Mouse (Mus musculus) heart, embryonic 12.5 days (tissue): ENCODE data around the gene Fam163b. TPM values are rescaled to one million over a fixed set of nuclear protein-coding genes. Genes with fewer than 3 reads are reported as not detected.

Experiments used
- ATAC-seq: fragments of 200-750 bp; cut with Nextera tagmentation; 2 replicates; pipeline ENCODE4 v1.8.0; 2017; ENCODE audit warnings: moderate TSS enrichment, moderate library complexity; ENCODE audit not compliant: insufficient number of reproducible peaks, low FRiP score
- H3K27ac ChIP-seq: fragments of 300-500 bp; sonication (generic); 2 replicates; pipeline ENCODE4 v1.5.1; 2016; ENCODE audit warnings: mild to moderate bottlenecking, moderate library complexity; ENCODE audit not compliant: poor library complexity, severe bottlenecking
- H3K27me3 ChIP-seq: fragments of 300-500 bp; sonication (generic); replicated peaks from 2 replicates; pipeline ENCODE4 v1.6.1; 2016; ENCODE audit warnings: mild to moderate bottlenecking, moderate library complexity
- H3K36me3 ChIP-seq: fragments of 300-500 bp; sonication (generic); 2 replicates; pipeline ENCODE4 v1.6.1; 2016; ENCODE audit warnings: mild to moderate bottlenecking, moderate library complexity
- H3K4me1 ChIP-seq: fragments of 300-500 bp; sonication (generic); replicated peaks from 2 replicates; pipeline ENCODE4 v1.6.1; 2016; ENCODE audit warnings: mild to moderate bottlenecking
- H3K4me2 ChIP-seq: fragments of 300-500 bp; sonication (generic); 2 replicates; pipeline ENCODE4 v1.6.1; 2016; ENCODE audit warnings: mild to moderate bottlenecking, moderate library complexity
- H3K4me3 ChIP-seq: fragments of 300-500 bp; sonication (generic); 2 replicates; pipeline ENCODE4 v1.5.1; 2016; ENCODE audit warnings: mild to moderate bottlenecking
- H3K9ac ChIP-seq: fragments of 300-500 bp; sonication (generic); 2 replicates; pipeline ENCODE4 v1.6.1; 2016; ENCODE audit warnings: mild to moderate bottlenecking, moderate library complexity
- H3K9me3 ChIP-seq: fragments of 300-500 bp; sonication (generic); replicated peaks from 2 replicates; pipeline ENCODE4 v1.6.1; 2016; ENCODE audit warnings: mild to moderate bottlenecking, moderate library complexity
- WGBS: fragments of 180-500 bp; shearing (Covaris S2); methylation state at CpG from one replicate; pipeline ENCODE4 v1.1.7; 2016; 5-methylcytosine and 5-hydroxymethylcytosine counted together
- polyA plus RNA-seq: library from polyadenylated mRNA; unstranded; fragments of >200 nt; fragmentation: Nextera tagmentation; extraction: Ambion mirVana; gene quantifications from 2 replicates; pipeline ENCODE4 v1.2.1, GENCODE M21; 2016

Fam163b gene
- polyA plus RNA-seq, 1 experiment from 2014 or later, result 0.56 TPM

DNA sequence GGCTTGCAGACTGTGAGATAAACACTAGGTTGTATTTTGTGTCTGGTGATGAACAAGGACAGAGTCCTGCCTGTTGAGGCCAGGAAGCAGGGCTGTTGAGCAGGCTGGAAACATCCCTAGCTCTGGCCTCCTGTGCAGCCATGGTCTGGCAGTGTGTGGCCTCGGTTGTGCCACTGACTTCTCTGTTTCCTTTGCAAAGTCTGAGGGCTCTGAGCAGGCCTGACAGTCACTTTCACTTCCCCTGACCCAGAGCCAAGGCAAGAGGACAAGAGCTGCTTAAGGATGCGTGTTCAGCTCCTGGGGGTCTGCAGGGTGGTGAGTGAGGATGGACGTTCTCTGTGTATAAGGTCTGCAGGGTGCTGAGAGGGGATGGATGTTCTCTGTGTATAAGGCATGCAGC is 13.3 kb downstream of the Fam163b start:
- H3K4me2 ChIP-seq, result no peak overlapping the region
- H3K27ac ChIP-seq, result no peak overlapping the region
- H3K36me3 ChIP-seq, result no peaks in the 10 kb centered on the region
- no peak overlapping the region for H3K9ac ChIP-seq
- WGBS, result 64% methylated on average over 3 of the region's 3 CpGs
- peaks cover 14% of the 10 kb centered on the region for H3K27me3 ChIP-seq
- no peaks in the 10 kb centered on the region for H3K9me3 ChIP-seq
- H3K4me3 ChIP-seq, result no peak overlapping the region
- no peaks in the 10 kb centered on the region; the same call in 1 of the 2 replicates for H3K4me1 ChIP-seq
- no peak for ATAC-seq

DNA sequence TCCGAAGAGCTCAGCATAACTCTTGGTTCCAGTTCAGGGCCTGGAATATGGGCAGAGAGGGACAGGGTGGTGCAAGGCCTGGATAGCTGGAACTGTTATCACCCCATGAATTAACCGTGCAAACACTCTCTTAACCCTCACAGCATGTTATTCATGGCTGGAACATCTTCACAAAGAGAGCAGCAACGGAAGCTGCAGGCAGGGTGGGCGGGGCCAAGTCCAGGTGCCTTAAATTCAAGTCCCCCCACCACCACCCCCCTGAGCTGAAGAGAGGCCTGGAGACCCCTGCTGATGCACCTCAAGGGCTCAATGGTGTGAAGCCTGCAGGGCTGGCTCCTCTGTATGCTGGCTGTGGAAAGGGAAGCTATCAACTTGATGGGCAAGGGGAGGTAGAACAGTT is 15.8 kb downstream of the Fam163b start:
- ATAC-seq, result no peak

DNA sequence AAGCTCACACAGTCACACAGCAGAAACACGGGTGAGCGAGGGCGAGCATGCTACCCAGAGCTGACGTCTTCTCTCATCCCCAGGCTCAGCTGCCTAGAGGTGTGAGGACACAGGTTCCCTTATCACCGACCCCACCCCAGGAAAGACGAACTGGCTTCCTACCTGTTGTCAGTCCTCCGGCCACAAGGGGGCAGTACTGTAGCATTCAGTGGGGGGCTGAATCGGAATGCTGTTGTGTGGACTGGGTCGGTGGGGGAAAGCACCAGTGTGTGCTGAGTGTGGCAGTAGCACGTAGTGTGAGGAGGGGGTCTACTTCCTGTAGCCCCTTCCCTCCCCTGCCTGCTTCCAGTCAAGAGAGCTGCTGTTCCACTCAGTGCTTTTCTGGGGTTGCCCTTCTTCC is 16.3 kb downstream of the Fam163b start:
- Histone ChIP-seq H3K4me1 (peaks cover 19% of the 10 kb centered on the region), H3K27ac (no peak overlapping the region), H3K9ac (no peak overlapping the region), H3K27me3 (peaks cover 14% of the 10 kb centered on the region), H3K4me3 (no peak overlapping the region), H3K4me2 (no peak overlapping the region), H3K9me3 (no peaks in the 10 kb centered on the region), H3K36me3 (no peaks in the 10 kb centered on the region)
- WGBS, result 26% methylated on average over 10 of the region's 10 CpGs
- no peak for ATAC-seq

More for the DNA sequence above, 15.8 kb downstream of the Fam163b start:
- 55% methylated on average over 4 of the region's 4 CpGs for whole genome bisulfite sequencing
- no peak overlapping the region for H3K4me2 ChIP-seq
- peaks cover 14% of the 10 kb centered on the region for H3K4me1 ChIP-seq
- peaks cover 18% of the 10 kb centered on the region for H3K27me3 ChIP-seq
- H3K36me3 ChIP-seq, result no peaks in the 10 kb centered on the region
- H3K9me3 ChIP-seq, result no peaks in the 10 kb centered on the region
- no peak overlapping the region for H3K27ac ChIP-seq
- H3K4me3 ChIP-seq, result no peak overlapping the region
- H3K9ac ChIP-seq, result no peak overlapping the region

- no peak overlapping the region for H3K4me3 ChIP-seq
- no peak for ATAC-seq
- 83% methylated on average over 4 of the region's 4 CpGs for WGBS
- H3K36me3 ChIP-seq, result no peaks in the 10 kb centered on the region
- H3K4me2 ChIP-seq, result no peak overlapping the region
- H3K4me1 ChIP-seq, result peaks cover 47% of the 10 kb centered on the region
- no peak overlapping the region for H3K27ac ChIP-seq
- no peaks in the 10 kb centered on the region for H3K9me3 ChIP-seq
- H3K9ac ChIP-seq, result no peak overlapping the region
- peaks cover 13% of the 10 kb centered on the region; the same call in 1 of the 2 replicates for H3K27me3 ChIP-seq
Measured at GRCm38 (mm10) chr2:27123121-27123520, 19.2 kb downstream of the Fam163b start.

DNA sequence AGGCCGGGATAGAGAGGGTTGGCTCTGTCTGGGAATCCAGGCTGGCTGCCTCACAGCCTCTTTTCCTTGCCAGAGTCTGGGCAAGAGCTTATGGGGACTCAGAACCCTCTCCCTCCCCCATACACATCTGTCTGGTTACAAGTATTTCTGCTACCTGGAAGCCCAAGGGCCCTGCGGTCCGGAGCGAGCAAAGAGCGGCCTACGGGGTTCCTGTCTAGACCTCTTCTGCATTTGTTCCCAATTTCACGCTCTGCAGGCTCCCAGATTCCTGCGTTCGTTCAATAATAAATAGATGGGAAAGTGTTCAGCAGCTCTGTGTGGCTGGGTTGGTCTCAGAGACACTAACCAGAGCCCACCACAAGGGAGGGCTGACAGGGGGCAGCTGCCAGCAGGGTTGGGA is 19.7 kb downstream of the Fam163b start:
- Histone ChIP-seq H3K9ac (no peak overlapping the region), H3K27ac (no peak overlapping the region), H3K9me3 (no peaks in the 10 kb centered on the region), H3K4me1 (peaks cover 48% of the 10 kb centered on the region), H3K4me3 (no peak overlapping the region), H3K27me3 (peaks cover 8% of the 10 kb centered on the region; the same call in 1 of the 2 replicates), H3K36me3 (no peaks in the 10 kb centered on the region), H3K4me2 (no peak overlapping the region)
- 69% methylated on average over 9 of the region's 9 CpGs for WGBS
- no peak for ATAC-seq

DNA sequence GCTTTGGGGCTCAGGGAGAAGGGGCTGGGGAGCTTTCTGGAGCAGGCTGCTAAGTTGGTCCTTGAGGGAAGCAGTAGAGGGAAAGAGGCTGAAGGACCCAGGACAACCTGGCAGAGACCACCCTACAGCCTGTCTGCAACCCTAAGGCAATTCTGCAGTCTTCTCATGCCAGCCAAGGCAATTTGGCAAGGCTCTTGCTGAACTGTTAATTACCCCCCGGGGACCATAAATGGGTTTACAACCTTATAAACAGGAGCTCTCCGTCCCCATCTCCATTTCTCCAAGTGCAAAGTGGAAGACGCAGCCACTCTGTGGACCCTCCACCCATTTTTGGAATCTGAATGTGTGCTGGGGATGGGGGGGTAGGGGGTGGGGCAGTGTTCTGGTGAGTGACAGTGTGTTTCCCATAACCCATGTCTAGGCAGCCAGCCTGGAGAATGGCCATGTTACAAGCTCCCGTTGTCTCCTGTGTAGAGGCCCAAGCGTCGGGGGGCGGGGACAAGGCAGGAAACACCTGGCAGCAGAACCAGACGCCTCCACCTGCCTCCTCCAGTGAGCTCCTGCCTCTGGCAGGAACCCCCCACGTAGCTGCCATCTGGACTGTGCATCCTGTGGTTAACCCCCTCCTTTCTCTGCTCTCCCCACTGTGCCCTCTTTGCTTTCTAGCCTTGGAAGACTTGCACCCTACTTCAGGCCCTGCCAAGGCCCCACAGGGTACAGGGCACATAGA is 20.5 kb downstream of the Fam163b start:
- 0 out of 2 replicates have a peak, but pooled peaks cover 5% of the 10 kb centered on the region for H3K27me3 ChIP-seq
- peaks cover 48% of the 10 kb centered on the region for H3K4me1 ChIP-seq
- no peaks in the 10 kb centered on the region for H3K36me3 ChIP-seq
- WGBS, result 36% methylated on average over 9 of the region's 9 CpGs
- no peaks in the 10 kb centered on the region for H3K9me3 ChIP-seq
- peak; percentile 30; the same call in 1 of the 2 replicates for ATAC-seq
- no peak overlapping the region for H3K9ac ChIP-seq
- H3K27ac ChIP-seq, result no peak overlapping the region
- no peak overlapping the region for H3K4me2 ChIP-seq
- H3K4me3 ChIP-seq, result no peak overlapping the region

DNA sequence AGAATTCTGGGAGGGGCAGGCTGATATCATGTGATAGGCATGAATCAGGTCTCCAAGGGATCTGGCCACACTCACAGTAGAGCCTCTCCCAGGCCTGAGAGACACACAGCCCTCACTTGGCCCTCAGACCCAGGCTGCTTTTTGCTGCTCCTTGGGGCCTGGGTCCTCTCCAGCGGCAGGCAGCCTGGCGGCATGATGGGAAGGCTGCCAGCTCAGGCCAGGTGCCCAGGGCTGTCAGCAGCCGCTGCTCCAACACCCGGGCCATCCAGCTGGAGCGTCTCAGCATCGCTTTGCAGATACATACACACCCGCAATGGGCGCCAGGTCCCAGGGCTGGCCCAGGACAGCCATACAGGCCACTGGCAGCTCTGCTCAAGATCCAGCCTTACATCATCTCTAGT is 22.1 kb downstream of the Fam163b start:
- 0 out of 2 replicates have a peak, but pooled peaks cover 5% of the 10 kb centered on the region for H3K27me3 ChIP-seq
- H3K9ac ChIP-seq, result no peak overlapping the region
- peak; percentile 59; the same call in 1 of the 2 replicates for ATAC-seq
- H3K4me3 ChIP-seq, result no peak overlapping the region
- H3K9me3 ChIP-seq, result no peaks in the 10 kb centered on the region
- H3K4me1 ChIP-seq, result peaks cover 48% of the 10 kb centered on the region
- no peak overlapping the region for H3K4me2 ChIP-seq
- no peaks in the 10 kb centered on the region for H3K36me3 ChIP-seq
- 38% methylated on average over 8 of the region's 8 CpGs for WGBS
- peak overlapping the region; percentile 28; the same call in 1 of the 2 replicates for H3K27ac ChIP-seq

- 74% methylated on average over 2 of the region's 2 CpGs for WGBS
- no peaks in the 10 kb centered on the region for H3K36me3 ChIP-seq
- no peak overlapping the region for H3K4me3 ChIP-seq
- peaks cover 48% of the 10 kb centered on the region for H3K4me1 ChIP-seq
- ATAC-seq, result no peak
- 0 out of 2 replicates have a peak, but pooled peaks cover 5% of the 10 kb centered on the region for H3K27me3 ChIP-seq
- 0 out of 2 replicates have a peak overlapping the region, but pooled peaks have one; percentile 28 for H3K27ac ChIP-seq
- no peak overlapping the region for H3K4me2 ChIP-seq
- no peak overlapping the region for H3K9ac ChIP-seq
- H3K9me3 ChIP-seq, result no peaks in the 10 kb centered on the region
Measured at GRCm38 (mm10) chr2:27119766-27120165, 22.5 kb downstream of the Fam163b start.

DNA sequence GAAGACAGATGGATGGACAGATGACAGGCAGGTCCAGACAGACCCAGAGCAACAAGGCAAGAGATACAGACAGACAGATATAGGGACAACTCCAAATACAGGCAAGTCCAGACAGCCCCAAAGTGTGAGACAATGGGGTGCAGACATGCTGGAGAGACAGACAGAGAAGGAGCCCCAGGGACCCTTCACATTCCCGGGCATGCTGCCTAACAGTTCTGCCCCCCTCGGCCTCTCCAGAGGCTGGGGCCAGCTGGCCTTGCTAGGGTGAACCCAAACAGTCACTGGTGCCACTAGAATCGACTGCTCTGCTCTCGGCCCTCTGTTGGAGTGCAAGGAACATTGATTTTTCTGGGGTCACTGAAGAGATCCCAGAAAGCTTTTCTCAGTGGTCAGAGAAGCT is 23.8 kb downstream of the Fam163b start:
- Histone ChIP-seq H3K27ac (no peak overlapping the region; the same call in 1 of the 2 replicates), H3K4me2 (no peak overlapping the region), H3K27me3 (0 out of 2 replicates have a peak, but pooled peaks cover 5% of the 10 kb centered on the region), H3K4me1 (peaks cover 48% of the 10 kb centered on the region), H3K36me3 (no peaks in the 10 kb centered on the region), H3K9me3 (no peaks in the 10 kb centered on the region), H3K9ac (no peak overlapping the region), H3K4me3 (no peak overlapping the region)
- no peak for ATAC-seq
- WGBS, result 42% methylated on average over 4 of the region's 4 CpGs

- Histone ChIP-seq H3K36me3 (0 out of 2 replicates have a peak, but pooled peaks cover 7% of the 10 kb centered on the region), H3K4me2 (no peak overlapping the region), H3K27me3 (peaks cover 9% of the 10 kb centered on the region; the same call in 1 of the 2 replicates), H3K9me3 (no peaks in the 10 kb centered on the region), H3K4me1 (peaks cover 11% of the 10 kb centered on the region), H3K9ac (no peak overlapping the region), H3K4me3 (no peak overlapping the region), H3K27ac (no peak overlapping the region)
- 88% methylated on average over 10 of the region's 10 CpGs for WGBS
- ATAC-seq, result no peak
Measured at GRCm38 (mm10) chr2:27114169-27114568, 28.1 kb downstream of the Fam163b start.

- Histone ChIP-seq H3K27me3 (peaks cover 17% of the 10 kb centered on the region; the same call in 1 of the 2 replicates), H3K4me3 (no peak overlapping the region), H3K9me3 (no peaks in the 10 kb centered on the region), H3K9ac (no peak overlapping the region), H3K27ac (no peak overlapping the region), H3K4me2 (no peak overlapping the region), H3K4me1 (no peaks in the 10 kb centered on the region), H3K36me3 (peaks cover 17% of the 10 kb centered on the region)
- WGBS, result 72% methylated on average over 20 of the region's 20 CpGs
- ATAC-seq, result no peak
Measured at GRCm38 (mm10) chr2:27112585-27112984, 29.7 kb downstream of the Fam163b start.
